Mouse (Mus musculus): ENCODE data around the gene Prpsap1.

Gene Prpsap1

GRCm38 (mm10) chr11:116493795-116494252 lies at the start of gene Prpsap1:
Gene Prpsap1 (minus strand): TSS chr11:116494202.
- no peak for DNase-seq (ENCODE audit: extremely low spot score, low read depth, low spot score)

- DNase-seq (ENCODE audit: extremely low spot score, low read depth, low spot score) = no peak
Measured at GRCm38 (mm10) chr11:116543110-116543509, 49.1 kb upstream of the Prpsap1 start.

GRCm38 (mm10) chr11:116541183-116541582 lies 47.2 kb upstream of the Prpsap1 start:
- DNase-seq (ENCODE audit: extremely low spot score, low read depth, low spot score) = no peak

- no peak for DNase-seq (ENCODE audit: extremely low spot score, low read depth, low spot score)
Measured at GRCm38 (mm10) chr11:116538142-116538735, 44.2 kb upstream of the Prpsap1 start.

GRCm38 (mm10) chr11:116537388-116537787 lies 43.4 kb upstream of the Prpsap1 start:
- no peak for DNase-seq (ENCODE audit: extremely low spot score, low read depth, low spot score)

GRCm38 (mm10) chr11:116536685-116537084 lies 42.7 kb upstream of the Prpsap1 start:
- no peak for DNase-seq (ENCODE audit: extremely low spot score, low read depth, low spot score)

GRCm38 (mm10) chr11:116534154-116534865 lies 40.3 kb upstream of the Prpsap1 start:
- DNase-seq (ENCODE audit: extremely low spot score, low read depth, low spot score) = peak; percentile 66

GRCm38 (mm10) chr11:116533341-116534153 lies 39.5 kb upstream of the Prpsap1 start:
- no peak for DNase-seq (ENCODE audit: extremely low spot score, low read depth, low spot score)

- DNase-seq (ENCODE audit: extremely low spot score, low read depth, low spot score) = no peak
Measured at GRCm38 (mm10) chr11:116532810-116533338, 38.9 kb upstream of the Prpsap1 start.

- no peak for DNase-seq (ENCODE audit: extremely low spot score, low read depth, low spot score)
Measured at GRCm38 (mm10) chr11:116532262-116532809, 38.3 kb upstream of the Prpsap1 start.

GRCm38 (mm10) chr11:116531371-116532191 lies 37.6 kb upstream of the Prpsap1 start:
- no peak for DNase-seq (ENCODE audit: extremely low spot score, low read depth, low spot score)

GRCm38 (mm10) chr11:116530187-116531147 lies 36.5 kb upstream of the Prpsap1 start, which contains the start of gene Sphk1:
Gene Sphk1 (plus strand): TSS chr11:116530925.
- no peak for DNase-seq (ENCODE audit: extremely low spot score, low read depth, low spot score)

- DNase-seq (ENCODE audit: extremely low spot score, low read depth, low spot score) = no peak
Measured at GRCm38 (mm10) chr11:116528636-116529320, 34.8 kb upstream of the Prpsap1 start.

- DNase-seq (ENCODE audit: extremely low spot score, low read depth, low spot score) = no peak
Measured at GRCm38 (mm10) chr11:116523699-116524189, 29.7 kb upstream of the Prpsap1 start.

- no peak for DNase-seq (ENCODE audit: extremely low spot score, low read depth, low spot score)
Measured at GRCm38 (mm10) chr11:116522886-116523698, 29.1 kb upstream of the Prpsap1 start.

- no peak for DNase-seq (ENCODE audit: extremely low spot score, low read depth, low spot score)
Measured at GRCm38 (mm10) chr11:116522046-116522445, 28.0 kb upstream of the Prpsap1 start.

GRCm38 (mm10) chr11:116521143-116521542 lies 27.1 kb upstream of the Prpsap1 start:
- DNase-seq (ENCODE audit: extremely low spot score, low read depth, low spot score) = no peak

Measured in hindlimb bud, embryonic 11.5 days (tissue).